Mouse (Mus musculus) naive thymus-derived CD4-positive, alpha-beta T cell, adult 2 months (primary cell): ENCODE data around the gene Supt5.

ENCODE experiments used
- DNase-seq: peaks from one replicate; pipeline ENCODE4 v3.0.0-alpha.2; 2011; ENCODE audit warnings: low read depth

Supt5 gene

GRCm38 (mm10) chr7:28298837-28299625, 39.5 kb downstream of the Supt5 start:
- peak; percentile 47 for DNase-seq

- DNase-seq, result no peak
Measured at GRCm38 (mm10) chr7:28294481-28294880, 44.1 kb downstream of the Supt5 start.

GRCm38 (mm10) chr7:28290638-28291590, 47.6 kb downstream of the Supt5 start, which contains the start of gene Selenov:
Gene Selenov, minus strand, starts transcription at chr7:28291186.
- no peak for DNase-seq

GRCm38 (mm10) chr7:28290165-28290564, 48.4 kb downstream of the Supt5 start:
- DNase-seq, result no peak

- DNase-seq, result no peak
Measured at GRCm38 (mm10) chr7:28280630-28281029, 57.9 kb downstream of the Supt5 start.

DNA sequence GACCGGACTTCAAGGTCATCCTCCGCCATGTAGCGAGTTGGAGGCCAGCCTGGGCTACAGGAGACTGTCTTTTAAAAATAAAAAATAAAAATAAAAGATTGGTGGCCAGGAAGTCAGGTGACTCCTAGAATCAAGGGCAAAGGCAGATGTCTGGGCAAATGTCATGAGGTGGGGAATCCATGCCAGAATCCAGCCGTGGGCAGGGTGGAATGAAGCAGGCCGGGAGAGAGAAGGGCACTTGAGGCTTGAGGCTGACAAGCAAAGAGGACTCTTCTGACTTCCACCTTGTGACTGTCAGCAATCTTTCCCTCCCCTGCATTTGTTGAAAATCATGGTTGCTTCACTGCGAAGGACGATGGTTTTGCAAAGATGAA, 60.3 kb downstream of the Supt5 start:
- no peak for DNase-seq

DNA sequence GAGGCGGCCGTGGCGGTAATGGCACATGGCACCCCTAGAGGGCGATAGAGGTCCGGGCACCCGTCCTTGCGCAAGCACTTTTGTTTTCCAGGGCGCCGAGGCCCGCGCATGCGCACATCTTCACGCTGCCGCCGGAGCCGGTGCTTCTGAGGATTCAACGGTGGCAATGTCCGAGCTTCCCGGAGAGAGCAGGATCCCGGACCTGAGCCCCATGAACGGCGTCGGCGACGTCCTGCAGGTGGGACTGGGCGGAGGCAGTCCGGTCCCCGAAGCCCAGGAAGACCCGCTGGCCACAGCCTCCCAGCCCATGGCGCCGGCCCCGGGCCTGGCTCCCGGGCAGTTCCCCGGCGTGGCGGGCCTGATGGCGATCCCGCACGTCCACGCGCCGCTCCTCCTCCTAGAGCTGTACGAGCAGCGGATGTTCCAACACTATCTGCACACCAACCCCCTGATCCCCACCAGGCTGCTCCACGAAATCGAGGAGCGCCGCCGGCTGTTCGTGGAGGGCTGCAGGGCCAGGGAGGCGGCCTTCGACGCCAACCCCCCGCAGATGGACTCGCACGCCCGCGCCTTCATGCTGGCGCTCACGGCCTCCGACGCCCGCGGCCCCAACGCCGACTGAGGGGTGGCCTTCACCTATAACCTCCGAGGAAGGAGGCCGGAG, 60.8 kb downstream of the Supt5 start, which contains the start of gene Eid2b:
Gene Eid2b, plus strand, starts transcription at position 125 of the 664 bp plus-strand sequence.
- DNase-seq, result peak; percentile 97

DNA sequence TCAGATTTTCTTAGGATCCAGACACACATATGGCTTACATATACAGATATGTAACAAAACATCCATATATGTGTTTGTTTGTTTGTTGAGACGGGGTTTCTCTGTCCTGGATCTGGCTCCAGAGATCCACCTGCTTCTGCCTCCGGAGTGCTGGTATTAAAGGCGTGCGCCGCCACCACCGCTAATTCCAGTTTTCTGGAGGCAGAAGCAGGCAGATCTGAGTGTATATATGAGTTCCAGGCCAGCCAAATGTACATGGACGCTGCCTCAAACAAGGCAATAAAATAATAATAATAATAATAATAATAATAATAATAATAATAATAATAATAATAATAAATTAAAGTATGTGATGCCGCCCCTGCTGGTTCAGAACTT, 61.3 kb downstream of the Supt5 start:
- no peak for DNase-seq

DNA sequence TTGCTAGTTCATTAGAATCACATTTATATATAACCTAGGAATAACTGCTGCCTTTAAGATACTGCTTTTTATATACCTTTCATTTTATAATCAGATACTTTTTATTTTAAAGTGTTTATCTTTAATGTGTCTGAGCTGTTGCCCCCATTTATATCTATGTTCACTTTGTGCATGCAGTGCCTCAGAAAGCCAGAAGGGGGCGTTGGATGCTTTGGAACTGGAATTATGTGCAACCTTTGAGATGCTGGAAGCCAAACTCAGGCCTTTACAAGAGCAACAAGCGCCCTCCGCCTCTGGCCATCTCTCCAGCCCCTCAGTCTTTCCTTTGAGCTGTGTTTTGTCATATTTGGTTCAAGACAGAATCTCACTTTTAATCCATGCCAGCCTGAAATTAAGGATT, 66.8 kb downstream of the Supt5 start:
- no peak for DNase-seq

- DNase-seq, result no peak
Measured at GRCm38 (mm10) chr7:28269355-28269754, 69.2 kb downstream of the Supt5 start.

GRCm38 (mm10) chr7:28268576-28268975, 70.0 kb downstream of the Supt5 start:
- DNase-seq, result no peak

- peak; percentile 40 for DNase-seq
Measured at GRCm38 (mm10) chr7:28268042-28268531, 70.5 kb downstream of the Supt5 start.

- peak; percentile 69 for DNase-seq
Measured at GRCm38 (mm10) chr7:28267129-28268041, 71.2 kb downstream of the Supt5 start, which contains the start of gene Eid2. Gene Eid2, plus strand, starts transcription at chr7:28267881.

DNA sequence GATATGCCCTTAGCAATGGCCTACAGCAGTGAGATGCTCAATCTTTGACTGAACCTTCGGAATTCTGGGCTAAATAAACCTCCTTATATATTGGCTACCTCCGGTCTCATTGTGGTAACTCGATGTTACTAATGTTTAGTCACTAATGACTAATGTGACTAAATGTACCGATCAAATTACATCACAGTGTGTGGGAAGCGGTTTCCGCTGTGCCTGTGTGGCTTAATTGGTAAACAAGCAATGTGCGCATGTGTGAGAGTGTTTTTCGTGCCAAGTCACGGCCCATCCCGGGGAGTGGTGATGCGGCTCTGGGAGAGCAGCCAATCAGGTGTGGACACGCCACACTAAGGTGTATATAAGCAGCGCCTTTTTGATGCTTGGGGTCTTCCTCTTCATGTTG, 73.2 kb downstream of the Supt5 start:
- no peak for DNase-seq
